Mouse (Mus musculus): Measurements from ENCODE around the gene Ap2a1. TPM values are rescaled to one million over a fixed set of nuclear protein-coding genes. Genes with fewer than 3 reads are reported as not detected.

Ap2a1 gene
- polyA plus RNA-seq, 1 experiment = 278 TPM

DNA sequence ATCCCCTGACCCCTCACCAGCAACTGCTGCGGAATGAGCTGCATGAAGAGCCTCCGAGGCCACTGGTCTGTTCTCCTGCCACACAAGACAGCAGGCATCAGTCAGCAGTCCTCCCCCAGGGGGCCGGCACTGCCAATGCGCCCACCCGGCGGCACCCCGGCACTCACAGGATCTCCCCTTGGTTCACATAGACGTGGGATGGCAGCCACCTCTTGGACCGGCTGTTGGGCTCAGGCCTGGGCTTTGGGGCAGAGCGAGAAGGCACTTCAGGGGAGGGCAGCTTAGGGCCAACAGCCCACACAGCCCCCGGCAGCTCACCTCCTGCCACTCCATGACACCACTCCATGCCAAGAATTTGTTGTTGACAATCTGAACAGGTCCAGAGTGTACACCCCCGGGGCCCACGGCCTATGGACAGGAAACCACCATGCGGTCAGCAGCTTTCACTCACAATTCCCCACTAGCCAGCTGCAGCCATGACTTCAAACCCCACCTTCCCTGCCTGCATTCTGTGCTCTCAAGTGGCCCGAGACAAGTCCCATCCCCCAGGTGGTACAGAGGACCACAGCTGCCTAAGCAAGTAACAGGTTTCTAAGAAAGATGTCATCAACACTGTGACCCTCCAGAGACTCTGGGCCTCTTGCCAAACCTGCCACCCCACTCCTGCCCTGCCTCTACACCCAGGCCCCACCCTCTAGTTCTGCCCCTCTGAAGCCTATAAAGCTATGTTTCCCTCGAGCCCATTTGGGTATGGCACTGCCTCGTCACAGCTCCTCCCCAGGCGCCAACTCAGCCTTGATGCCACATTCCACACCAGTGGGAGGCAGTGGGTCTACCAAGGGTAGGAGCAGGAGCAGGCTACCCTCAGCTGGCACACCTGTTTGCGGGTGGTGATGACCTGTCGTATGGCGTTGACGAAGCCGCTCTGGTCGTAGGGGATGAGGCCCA lies 64.4 kb downstream of the Ap2a1 start:
- TF ChIP-seq GATA1 (IDR thresholded peaks at IDR 0.05; ENCODE audit: low read length) = no peak

DNA sequence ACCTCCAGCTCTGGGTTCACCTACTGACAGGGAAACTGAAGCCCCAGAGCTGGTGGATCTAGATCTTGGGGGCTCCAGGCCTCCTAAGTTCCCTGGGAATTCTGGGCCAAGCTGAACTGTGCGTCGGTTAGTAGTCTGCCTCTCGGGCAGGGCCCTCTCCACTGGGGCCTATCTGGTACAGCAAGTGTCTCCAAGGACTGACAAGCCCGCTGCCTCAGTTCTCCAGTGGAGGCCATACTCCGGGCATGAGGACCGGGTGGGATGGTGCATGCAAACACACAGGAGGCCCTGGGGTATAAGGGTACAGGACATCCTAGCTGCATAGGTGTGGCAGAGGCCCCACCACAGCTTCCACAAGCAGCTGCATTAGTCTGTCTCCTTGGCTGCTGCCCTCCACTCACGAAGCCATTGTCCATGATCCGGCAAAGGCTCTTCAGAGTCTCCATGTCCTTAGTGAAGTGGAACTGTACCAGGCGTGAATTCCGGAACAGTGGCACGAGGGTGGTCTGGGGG lies 65.3 kb downstream of the Ap2a1 start:
- TF ChIP-seq GATA1 (IDR thresholded peaks at IDR 0.05; ENCODE audit: low read length) = no peak

DNA sequence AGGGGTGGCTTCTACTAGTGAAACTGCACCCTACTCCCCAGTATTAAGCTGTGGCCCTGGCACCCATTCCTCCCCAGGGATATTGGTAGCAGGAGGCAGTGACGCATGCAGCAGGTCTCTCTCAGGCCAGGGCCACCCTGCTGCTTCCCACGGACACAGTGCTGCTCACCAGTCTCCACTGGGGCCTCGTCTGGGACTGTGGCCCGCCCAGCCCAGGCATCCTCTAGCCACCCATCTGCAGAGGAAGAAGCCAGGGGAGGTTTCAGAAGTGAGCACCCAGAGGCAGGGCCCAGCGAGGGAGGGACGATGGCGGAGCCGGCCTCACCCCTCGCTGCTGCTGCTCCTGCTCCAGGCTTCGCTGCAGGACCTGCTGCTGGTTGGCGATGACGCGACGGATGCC lies 66.1 kb downstream of the Ap2a1 start:
- no peak for TF ChIP-seq GATA1 (IDR thresholded peaks at IDR 0.05; ENCODE audit: low read length)

DNA sequence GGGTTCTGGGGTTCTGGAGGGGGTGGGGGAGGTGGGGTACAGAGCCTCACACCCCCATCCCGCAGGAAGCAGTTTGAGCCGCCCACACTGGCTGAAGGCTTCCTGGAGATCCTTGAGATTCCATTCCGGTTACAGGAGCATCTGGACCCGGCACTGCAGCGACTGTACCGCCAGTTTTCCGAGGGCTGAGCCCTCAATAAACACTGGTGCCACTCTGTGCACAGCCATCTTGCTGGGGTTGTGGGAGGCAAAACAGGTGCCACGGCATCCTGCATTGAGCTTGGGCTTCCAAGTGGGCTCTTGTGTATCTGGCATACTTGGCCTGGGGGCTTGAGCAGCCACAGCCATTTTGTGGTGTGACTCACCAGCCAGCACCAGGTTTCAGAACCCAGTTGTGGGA lies 66.9 kb downstream of the Ap2a1 start:
- TF ChIP-seq GATA1 (IDR thresholded peaks at IDR 0.05; ENCODE audit: low read length) = no peak

DNA sequence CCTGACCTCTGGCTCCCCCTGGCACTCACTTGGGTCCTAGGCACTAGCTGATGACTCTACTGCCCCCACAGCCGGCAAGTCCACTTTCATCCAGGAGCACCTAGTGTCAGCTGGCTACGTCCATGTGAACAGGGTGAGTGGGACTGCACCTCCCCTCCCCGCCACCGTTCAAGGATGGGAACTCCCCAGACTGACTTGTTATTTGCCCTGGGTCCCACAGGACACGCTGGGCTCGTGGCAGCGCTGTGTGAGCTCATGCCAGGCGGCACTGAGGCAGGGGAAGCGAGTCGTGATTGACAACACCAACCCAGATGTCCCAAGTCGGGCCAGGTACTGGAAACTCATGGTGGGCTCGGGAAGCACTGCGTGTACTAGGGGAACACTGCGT lies 67.9 kb downstream of the Ap2a1 start:
- TF ChIP-seq GATA1 (IDR thresholded peaks at IDR 0.05; ENCODE audit: low read length) = no peak

DNA sequence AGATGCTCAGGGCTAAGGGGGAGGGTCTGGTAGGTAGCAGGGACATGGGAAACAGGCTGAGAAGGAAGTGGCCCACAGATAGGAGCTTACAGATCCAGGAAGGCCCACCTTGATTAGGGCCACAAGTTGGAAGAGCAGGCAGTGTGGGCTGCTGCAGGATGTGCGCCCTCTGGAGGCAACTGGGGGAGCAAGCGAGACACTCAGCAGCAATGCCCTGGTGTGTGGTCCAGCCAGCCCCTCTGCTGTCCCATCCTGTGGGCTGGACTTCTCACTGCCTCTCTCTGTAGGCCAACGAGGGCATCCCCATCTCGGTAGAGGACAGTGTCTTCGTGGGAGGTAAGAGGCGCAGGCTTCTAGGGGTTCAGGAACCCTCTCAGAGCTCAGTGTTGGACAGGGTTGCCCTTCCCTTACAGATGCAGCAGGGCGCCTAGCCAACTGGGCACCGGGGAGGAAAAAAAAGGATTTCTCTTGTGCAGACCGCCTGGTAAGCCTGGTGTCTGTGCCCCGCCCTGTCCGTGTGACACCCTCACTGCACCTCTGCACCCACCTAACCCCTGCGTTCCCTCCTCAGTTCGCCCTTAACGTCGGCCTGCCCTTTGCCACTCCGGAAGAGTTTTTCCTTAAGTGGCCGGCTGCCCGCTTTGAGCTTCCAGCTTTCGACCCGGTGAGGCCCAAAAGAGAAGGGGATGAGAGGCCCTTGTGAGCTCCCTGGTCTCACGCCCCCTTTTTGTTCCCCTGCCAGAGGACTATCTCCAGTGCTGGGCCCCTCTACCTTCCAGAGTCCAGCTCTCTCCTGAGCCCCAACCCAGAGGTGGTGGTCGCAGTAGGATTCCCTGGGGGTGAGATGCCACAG lies 68.5 kb downstream of the Ap2a1 start:
- no peak for TF ChIP-seq GATA1 (IDR thresholded peaks at IDR 0.05; ENCODE audit: low read length)

DNA sequence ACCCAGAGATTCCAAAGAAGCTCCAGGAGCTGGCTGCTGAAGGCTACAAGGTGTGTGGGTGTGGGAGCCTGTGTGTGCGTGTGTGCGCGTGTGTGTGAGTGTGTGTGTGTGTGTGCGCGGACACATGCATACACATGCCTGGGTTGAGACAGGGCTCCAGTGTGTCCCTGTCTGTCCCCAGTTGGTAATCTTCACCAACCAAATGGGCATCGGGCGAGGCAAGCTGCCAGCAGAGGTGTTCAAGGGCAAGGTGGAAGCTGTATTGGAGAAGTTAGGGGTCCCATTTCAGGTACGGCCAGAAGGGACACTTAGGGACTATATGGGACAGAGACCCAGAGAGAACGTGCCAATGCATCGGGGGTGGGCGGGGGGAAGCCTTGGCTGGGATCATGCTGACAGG lies 69.4 kb downstream of the Ap2a1 start:
- TF ChIP-seq GATA1 (IDR thresholded peaks at IDR 0.05; ENCODE audit: low read length) = no peak

DNA sequence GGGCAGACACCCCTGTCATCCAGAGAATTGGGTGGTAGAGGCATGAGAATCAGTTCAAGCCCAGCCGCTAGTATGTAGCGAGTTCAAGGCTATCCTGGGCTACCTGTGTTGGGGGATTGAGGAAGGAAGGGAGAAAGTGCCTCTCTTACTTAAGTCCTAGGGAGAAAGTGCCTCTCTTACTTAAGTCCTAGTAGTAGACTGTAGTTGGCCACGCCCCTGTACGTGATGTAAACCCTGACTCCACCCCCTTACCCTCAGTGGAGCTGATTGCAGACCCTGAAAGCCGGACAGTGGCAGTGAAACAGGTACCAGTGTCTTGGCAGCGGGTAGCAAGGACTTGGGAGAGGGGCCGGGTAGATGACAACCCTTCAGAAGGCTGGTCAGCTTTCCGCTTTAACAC lies 71.4 kb downstream of the Ap2a1 start:
- TF ChIP-seq GATA1 (IDR thresholded peaks at IDR 0.05; ENCODE audit: low read length) = no peak

DNA sequence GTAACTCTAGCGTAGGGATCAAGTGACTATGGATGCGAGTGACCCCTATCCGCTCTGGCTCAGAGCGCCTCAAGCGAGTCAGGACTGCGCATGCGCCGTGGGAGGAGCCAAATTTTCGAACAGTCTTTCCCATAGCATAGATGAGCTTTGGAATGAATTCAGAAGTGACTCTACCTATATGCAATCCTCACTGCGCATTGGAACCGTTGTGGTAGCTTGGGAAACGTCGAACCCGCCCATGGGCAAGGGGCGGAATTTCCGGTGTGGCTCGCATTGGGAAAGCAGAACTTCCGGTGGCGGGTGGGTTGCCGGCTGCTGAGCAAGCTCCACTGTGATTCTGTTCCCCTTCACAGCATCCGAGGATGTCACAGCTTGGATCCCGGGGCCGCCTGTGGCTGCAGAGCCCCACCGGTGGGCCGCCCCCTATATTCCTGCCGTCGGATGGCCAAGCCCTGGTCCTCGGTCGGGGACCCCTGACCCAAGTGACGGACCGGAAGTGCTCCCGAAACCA lies 72.2 kb downstream of the Ap2a1 start, which contains the start of gene Pnkp:
Pnkp (plus strand) TSS at position 98 of the 511 bp plus-strand sequence.
- TF ChIP-seq GATA1 (IDR thresholded peaks at IDR 0.05; ENCODE audit: low read length) = no peak

DNA sequence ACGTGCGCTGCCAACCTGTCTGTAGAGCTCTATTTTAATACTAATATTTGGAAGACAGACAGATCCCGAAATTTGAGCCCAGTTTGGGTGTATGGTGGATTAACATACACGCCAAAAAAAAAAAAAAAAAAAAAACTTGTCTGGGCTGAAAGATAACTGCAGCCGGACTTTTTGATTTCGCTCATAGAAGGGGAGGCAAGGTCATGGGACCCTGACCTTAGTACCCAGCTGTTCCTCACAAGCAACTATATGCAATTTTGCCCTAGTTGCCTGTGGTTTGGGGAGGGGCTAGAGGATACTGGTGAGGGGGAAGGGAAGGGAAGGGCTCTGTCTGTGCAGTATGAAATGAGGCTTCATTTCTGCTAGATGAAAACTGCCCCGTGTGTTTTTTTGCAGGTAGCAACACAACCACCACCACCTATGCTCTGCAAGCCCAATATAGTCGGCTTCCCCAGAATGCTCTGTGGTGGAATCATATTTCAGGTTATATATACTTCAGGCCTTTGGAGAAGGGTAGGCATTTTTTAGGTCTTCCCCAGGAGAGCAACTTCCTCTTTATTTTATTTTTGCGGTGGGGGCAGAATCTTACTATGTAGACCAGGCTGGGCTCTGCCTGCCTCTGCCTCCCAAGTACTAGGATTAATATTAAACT lies 72.9 kb downstream of the Ap2a1 start:
- no peak for TF ChIP-seq GATA1 (IDR thresholded peaks at IDR 0.05; ENCODE audit: low read length)

DNA sequence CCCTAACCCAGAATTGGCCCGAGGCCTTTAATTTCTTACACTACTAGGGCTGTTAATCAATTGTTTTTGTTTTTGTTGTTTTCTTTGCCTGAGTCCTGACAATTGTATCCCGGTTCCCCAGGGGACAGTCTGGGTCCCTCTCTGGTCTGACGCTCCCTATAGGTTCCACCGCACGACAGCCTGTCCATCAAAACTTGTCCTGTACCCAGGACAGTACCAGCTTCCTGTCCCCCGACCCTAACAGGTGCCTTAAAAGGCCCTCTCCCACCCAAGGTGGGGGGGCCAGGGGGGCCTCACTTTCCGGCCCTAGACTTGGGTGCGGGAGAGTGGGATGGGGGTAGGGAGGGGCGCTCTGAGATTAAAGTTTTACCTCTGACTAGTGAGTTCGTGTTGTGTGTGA lies 74.3 kb downstream of the Ap2a1 start:
- no peak for TF ChIP-seq GATA1 (IDR thresholded peaks at IDR 0.05; ENCODE audit: low read length)

DNA sequence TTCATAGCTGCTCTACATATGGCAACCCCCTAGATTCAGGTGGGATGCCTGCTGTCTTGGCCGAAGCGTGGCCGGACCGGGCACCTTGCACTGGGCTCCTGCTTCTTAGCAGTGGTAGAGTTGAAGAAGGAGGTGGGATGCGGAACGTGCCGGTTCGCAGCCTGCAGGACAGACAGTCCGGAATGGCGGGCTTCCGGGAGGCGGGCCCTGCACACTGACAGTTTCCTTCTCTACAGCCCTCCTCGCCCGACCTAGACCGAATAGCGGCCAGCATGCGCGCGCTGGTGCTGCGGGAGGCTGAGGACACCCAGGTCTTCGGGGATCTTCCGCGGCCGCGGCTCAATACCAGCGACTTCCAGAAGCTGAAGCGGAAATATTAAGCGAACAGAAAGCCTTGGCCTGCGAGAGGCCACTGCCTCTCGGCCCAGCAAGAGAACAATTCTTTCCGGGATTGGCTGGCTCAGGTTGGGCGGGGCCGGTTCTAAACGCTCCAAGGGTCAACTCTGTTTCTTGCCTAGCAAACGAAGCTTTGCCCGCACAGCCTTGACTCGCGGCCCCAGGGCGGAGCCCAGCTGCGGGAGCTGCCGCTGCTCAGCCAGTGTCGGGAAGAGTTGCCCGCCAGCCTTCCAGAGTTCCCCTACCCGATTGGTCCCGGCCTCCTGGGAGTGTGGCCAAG lies 74.8 kb downstream of the Ap2a1 start:
- no peak for TF ChIP-seq GATA1 (IDR thresholded peaks at IDR 0.05; ENCODE audit: low read length)

DNA sequence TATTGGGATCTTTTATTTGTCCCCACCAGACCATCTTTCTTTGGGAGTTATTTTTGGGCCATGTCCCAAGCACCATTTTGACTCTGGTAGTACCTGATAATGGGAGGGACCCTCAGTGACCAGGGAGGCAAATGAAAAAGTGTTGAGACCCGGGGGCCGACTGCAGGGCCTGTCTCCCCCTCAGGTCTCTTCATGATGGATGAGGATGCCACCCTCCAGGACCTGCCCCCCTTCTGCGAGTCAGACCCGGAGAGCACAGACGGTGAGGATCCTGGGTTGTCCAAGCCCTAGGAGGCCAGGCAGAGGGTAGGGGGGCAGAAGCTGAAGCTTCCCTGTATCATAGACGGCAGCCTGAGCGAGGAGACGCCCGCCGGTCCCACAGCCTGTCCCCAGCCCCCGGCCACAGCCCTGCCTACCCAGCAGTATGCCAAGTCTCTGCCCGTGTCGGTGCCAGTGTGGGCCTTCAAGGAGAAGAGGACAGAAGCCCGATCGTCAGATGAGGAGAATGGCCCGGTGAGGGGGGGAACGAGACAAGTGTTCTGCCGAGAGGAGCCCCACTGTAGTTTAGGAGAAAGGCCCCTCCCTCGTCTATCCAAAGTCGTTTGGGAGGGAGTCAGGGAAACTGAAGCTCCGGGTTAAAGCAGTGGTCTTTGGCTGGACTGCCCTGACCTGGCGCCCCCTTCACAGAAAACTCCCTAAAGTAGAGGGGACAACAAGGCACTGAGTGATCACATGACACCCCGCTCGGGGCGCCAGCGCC lies 75.5 kb downstream of the Ap2a1 start:
- no peak for TF ChIP-seq GATA1 (IDR thresholded peaks at IDR 0.05; ENCODE audit: low read length)

DNA sequence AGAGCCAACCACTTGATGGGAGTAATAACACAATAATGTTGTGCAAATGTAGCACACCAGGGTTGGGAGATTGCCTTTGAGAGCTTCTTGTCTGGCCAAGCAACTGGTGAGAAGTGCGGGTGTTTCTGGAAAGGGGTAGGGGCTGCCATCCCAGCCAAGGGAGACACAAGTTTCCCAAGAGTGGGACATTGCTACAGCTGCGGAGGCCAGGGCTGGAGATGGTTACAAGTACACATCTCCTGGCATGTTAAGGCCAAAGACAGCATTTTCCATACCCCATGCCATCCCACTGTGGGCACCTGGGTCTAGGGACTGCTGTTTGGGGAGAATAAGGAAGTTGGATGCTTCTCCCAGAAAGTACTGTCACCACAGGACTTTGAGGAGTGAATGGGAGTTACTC lies 76.2 kb downstream of the Ap2a1 start:
- TF ChIP-seq GATA1 (IDR thresholded peaks at IDR 0.05; ENCODE audit: low read length) = no peak
